Mouse (Mus musculus): ENCODE data around the gene Nfyb.

DNA sequence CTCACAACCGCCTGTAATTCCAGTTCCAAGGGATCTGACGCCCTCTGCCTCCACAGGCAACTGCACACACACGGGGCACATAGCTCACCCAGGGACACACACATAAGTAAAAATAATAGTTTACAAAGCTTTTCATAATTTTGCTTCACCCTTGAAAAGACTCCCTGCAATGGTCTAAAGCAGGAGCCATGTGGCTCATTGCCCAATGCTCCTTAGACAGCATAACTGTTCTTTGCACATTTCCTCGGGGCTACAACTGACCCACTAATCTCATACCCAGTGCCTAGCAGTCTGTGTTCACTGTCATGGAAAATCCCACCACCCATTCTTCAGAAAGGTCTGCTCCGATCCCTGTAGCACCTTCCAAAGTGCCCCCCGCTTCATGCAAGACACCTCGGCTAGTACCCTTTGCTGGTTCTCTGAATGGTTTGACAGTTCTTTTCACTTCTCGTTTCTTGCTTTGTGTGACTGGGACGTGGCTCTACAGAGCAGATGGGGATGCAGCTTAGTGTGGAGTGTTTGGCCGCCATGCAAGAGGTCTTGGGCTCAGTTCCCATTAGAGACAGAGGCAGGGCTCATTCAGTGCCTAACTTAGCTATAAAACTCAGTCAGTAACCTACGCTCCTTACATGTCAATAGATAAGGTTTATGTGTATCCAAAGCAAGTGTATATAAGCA, 8.6 kb downstream of the Nfyb start:
- TF ChIP-seq POLR2A (IDR thresholded peaks at IDR 0.05; ENCODE audit: control insufficient read depth, extremely low read depth, insufficient read depth, low read length, poor library complexity) (no peak), CTCF (IDR thresholded peaks at IDR 0.05; ENCODE audit: borderline replicate concordance, control insufficient read depth, extremely low read depth, insufficient read depth, low read length, poor library complexity) (no peak)
